Mouse (Mus musculus): ENCODE measurements around the gene Pdgfa. TPM values are rescaled to one million over a fixed set of nuclear protein-coding genes. Genes with fewer than 3 reads are reported as not detected.
A peak's percentile ranks its signal among the peaks of the same experiment; 100 is the strongest.

Gene Pdgfa
- total RNA-seq, 2 experiments from 2014 or later = 52.1 to 57.9 TPM

- DNase-seq (ENCODE audit: low spot score in 2 of 2) = peak; percentile 50 to 64
- intact Hi-C loops (cut with DNase I) = loop anchor here (5.0 to 10.0 kb wide), 4 partner anchors 86 to 178 kb away; no protein-coding TSS in a partner anchor
These were observed 672 bp downstream of the Pdgfa start for GRCm38 (mm10) chr5:138996322-138997073.

- intact Hi-C loops (cut with DNase I) = loop anchor here (5.0 to 10.0 kb wide), 4 partner anchors 86 to 179 kb away; no protein-coding TSS in a partner anchor
- peak; percentile 62 to 76 for DNase-seq (ENCODE audit: low spot score in 2 of 2)
These were observed 1.4 kb downstream of the Pdgfa start for GRCm38 (mm10) chr5:138995721-138996311.

- intact Hi-C loops (cut with DNase I) = loop anchor here (5.0 to 10.0 kb wide), 4 partner anchors 87 to 180 kb away; no protein-coding TSS in a partner anchor
- peak; percentile 50 to 72 for DNase-seq (ENCODE audit: low spot score in 2 of 2)
These were observed 2.1 kb downstream of the Pdgfa start for GRCm38 (mm10) chr5:138994786-138995720.

GRCm38 (mm10) chr5:138994108-138994785, 2.9 kb downstream of the Pdgfa start:
- DNase-seq (ENCODE audit: low spot score in 2 of 2) = no peak
- intact Hi-C loops (cut with DNase I) = loop anchor here (10.0 kb wide), 1 partner anchor 181 kb away; no protein-coding TSS in a partner anchor

GRCm38 (mm10) chr5:138993371-138994107, 3.6 kb downstream of the Pdgfa start:
- no peak for DNase-seq (ENCODE audit: low spot score in 2 of 2)
- intact Hi-C loops (cut with DNase I) = loop anchor here (10.0 kb wide), 1 partner anchor 181 kb away; no protein-coding TSS in a partner anchor

GRCm38 (mm10) chr5:138992611-138993370, 4.4 kb downstream of the Pdgfa start:
- DNase-seq (ENCODE audit: low spot score in 2 of 2) = no peak
- intact Hi-C loops (cut with DNase I) = loop anchor here (10.0 kb wide), 1 partner anchor 182 kb away; no protein-coding TSS in a partner anchor

- DNase-seq (ENCODE audit: low spot score in 2 of 2) = no peak
- intact Hi-C loops (cut with DNase I) = loop anchor here (10.0 kb wide), 1 partner anchor 183 kb away; no protein-coding TSS in a partner anchor
These were observed 5.4 kb downstream of the Pdgfa start for GRCm38 (mm10) chr5:138991734-138992133.

GRCm38 (mm10) chr5:138990659-138991380, 6.3 kb downstream of the Pdgfa start:
- intact Hi-C loops (cut with DNase I) = loop anchor here (10.0 kb wide), 1 partner anchor 184 kb away; no protein-coding TSS in a partner anchor

GRCm38 (mm10) chr5:138989567-138989966, 7.6 kb downstream of the Pdgfa start:
- DNase-seq (ENCODE audit: low spot score in 2 of 2) = no peak
- intact Hi-C loops (cut with DNase I) = no loop called here

More at GRCm38 (mm10) chr5:138990659-138991380, 6.3 kb downstream of the Pdgfa start:
- DNase-seq (ENCODE audit: low spot score in 2 of 2) = no peak

- DNase-seq (ENCODE audit: low spot score in 2 of 2) = no peak
- intact Hi-C loops (cut with DNase I) = no loop called here
These were observed 8.4 kb downstream of the Pdgfa start for GRCm38 (mm10) chr5:138988764-138989163.

- intact Hi-C loops (cut with DNase I) = no loop called here
- DNase-seq (ENCODE audit: low spot score in 2 of 2) = no peak
These were observed 9.2 kb downstream of the Pdgfa start for GRCm38 (mm10) chr5:138987994-138988393.

- no peak for DNase-seq (ENCODE audit: low spot score in 2 of 2)
- intact Hi-C loops (cut with DNase I) = no loop called here
These were observed 15.2 kb downstream of the Pdgfa start for GRCm38 (mm10) chr5:138981921-138982320.

GRCm38 (mm10) chr5:138980608-138981007, 16.6 kb downstream of the Pdgfa start:
- DNase-seq (ENCODE audit: low spot score in 2 of 2) = no peak
- intact Hi-C loops (cut with DNase I) = no loop called here

GRCm38 (mm10) chr5:138979840-138980239, 17.3 kb downstream of the Pdgfa start:
- intact Hi-C loops (cut with DNase I) = no loop called here
- no peak for DNase-seq (ENCODE audit: low spot score in 2 of 2)

- intact Hi-C loops (cut with DNase I) = no loop called here
- no peak for DNase-seq (ENCODE audit: low spot score in 2 of 2)
These were observed 19.4 kb downstream of the Pdgfa start for GRCm38 (mm10) chr5:138977759-138978158.

GRCm38 (mm10) chr5:138974911-138975485, 22.2 kb downstream of the Pdgfa start:
- intact Hi-C loops (cut with DNase I) = no loop called here
- no peak for DNase-seq (ENCODE audit: low spot score in 2 of 2)

All from left cerebral cortex, postnatal 14 days (tissue).